Mouse (Mus musculus): Measurements from ENCODE around the gene Gm773. TPM values are rescaled to one million over a fixed set of nuclear protein-coding genes. Genes with fewer than 3 reads are reported as not detected.
"Not testable (repeated sequence)": the region's sequence is repeated elsewhere in the genome, so short reads cannot be mapped to it uniquely, and the experiment has no call there.

Gm773 gene
- not detected in 2 replicates for polyA plus RNA-seq (2016; fragmentation: Nextera tagmentation; extraction: Ambion mirVana)

DNA sequence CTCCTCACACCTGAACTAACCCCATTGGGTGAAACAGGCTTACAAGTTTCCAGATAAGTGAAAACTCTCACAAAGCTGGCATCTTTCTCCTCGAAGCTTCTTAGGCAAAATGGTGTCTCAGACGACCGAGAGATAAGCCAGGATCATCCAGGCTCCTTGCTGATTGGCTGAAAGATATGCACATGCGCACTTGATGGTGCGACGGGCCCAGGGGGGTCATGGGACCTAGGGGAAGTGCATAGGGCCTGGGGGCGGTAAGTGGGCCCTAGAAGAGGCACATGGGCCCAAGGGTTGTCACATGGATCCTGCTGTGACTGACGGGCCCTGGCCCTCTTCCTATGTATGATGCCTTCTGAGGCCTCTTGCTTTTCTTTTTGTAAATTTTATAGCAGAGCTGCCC lies at the start of gene Gm773:
Gene Gm773 (minus strand): TSS at position 111 of the 400 bp plus-strand sequence.
- Histone ChIP-seq H3K36me3 (no peaks in the 10 kb centered on the region), H3K4me1 (no peaks in the 10 kb centered on the region), H3K27ac (replicated peaks) (no peak within 1 kb of the TSS), H3K27me3 (ENCODE audit: low read depth, poor library complexity, severe bottlenecking) (no peaks in the 10 kb centered on the region), H3K4me3 (no peak within 1 kb of the TSS), H3K9me3 (replicated peaks) (peaks cover 5% of the 10 kb centered on the region; the same call in 1 of the 2 replicates)
- 83% methylated on average over 8 of the region's 8 CpGs for WGBS
- no peak for DNase-seq (ENCODE audit: low spot score)

DNA sequence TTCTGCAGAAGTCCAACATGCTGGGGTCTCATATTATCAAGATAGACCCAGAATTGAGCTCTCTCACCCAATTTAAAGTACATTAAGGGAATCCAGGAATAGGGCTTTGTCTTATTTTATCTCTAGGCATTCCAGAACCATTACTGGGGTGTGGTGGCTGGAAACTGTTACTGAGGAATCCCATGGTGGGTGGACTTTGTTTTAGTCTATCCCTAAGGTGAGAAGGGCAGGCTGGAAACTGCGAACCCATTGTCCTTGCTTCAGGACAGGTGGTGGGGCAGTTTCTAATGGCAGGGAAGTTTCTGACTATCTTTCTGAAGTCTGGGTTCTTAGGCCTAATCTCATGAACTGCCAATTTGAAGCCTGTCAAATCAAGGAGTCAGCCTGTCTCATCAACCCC lies 26.2 kb downstream of the Gm773 start:
- not testable (repeated sequence) for DNase-seq (ENCODE audit: low spot score); H3K27ac ChIP-seq (replicated peaks); H3K4me3 ChIP-seq; H3K9me3 ChIP-seq (replicated peaks); H3K4me1 ChIP-seq; H3K27me3 ChIP-seq (ENCODE audit: low read depth, poor library complexity, severe bottlenecking); H3K36me3 ChIP-seq
- no CpG with 5 or more reads among the region's 1 CpGs for WGBS

DNA sequence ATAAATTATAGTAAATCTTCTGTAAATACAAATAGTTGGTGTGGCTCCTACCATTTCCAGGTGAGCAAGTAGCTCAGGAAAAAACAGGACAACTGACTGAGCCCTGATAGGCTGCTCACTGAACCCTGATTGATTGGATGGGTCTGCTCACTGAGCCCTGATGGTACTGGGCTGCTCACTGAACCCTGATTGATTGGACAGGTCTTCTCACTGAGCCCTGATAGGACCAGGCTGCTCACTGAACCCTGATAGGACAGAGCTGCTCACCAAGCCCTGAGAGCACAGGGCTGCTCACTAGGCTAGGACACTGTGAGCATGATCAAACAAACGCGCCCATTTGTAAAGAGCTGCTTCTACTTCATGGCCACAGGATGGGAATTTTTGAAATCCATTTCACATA lies 61.3 kb downstream of the Gm773 start:
- DNase-seq (ENCODE audit: low spot score), result no peak
- 79% methylated on average over 2 of the region's 2 CpGs for WGBS

More for the DNA sequence above, 61.3 kb downstream of the Gm773 start:
- Histone ChIP-seq H3K4me1 (no peaks in the 10 kb centered on the region), H3K36me3 (no peaks in the 10 kb centered on the region), H3K27me3 (ENCODE audit: low read depth, poor library complexity, severe bottlenecking) (no peaks in the 10 kb centered on the region), H3K4me3 (no peak overlapping the region), H3K9me3 (replicated peaks) (peaks cover 2% of the 10 kb centered on the region), H3K27ac (replicated peaks) (no peak overlapping the region)

Other genes with a start within 250 kb of the Gm773 start
- 0.80 and 0.88 TPM in 2 replicates for gene 3830403N18Rik, start 76.3 kb downstream of the Gm773 start, polyA plus RNA-seq (2016; fragmentation: Nextera tagmentation; extraction: Ambion mirVana)
- gene Zfp449, start 133.5 kb upstream of the Gm773 start, polyA plus RNA-seq (2016; fragmentation: Nextera tagmentation; extraction: Ambion mirVana), result 6.5 and 7.4 TPM in 2 replicates
- 3.3 and 4.4 TPM in 2 replicates for gene Smim10l2a, start 161.7 kb upstream of the Gm773 start, polyA plus RNA-seq (2016; fragmentation: Nextera tagmentation; extraction: Ambion mirVana)
- 1.4 and 1.7 TPM in 2 replicates for gene Gm2174, start 235.1 kb upstream of the Gm773 start, polyA plus RNA-seq (2016; fragmentation: Nextera tagmentation; extraction: Ambion mirVana)
- gene Ints6l, start 242.0 kb upstream of the Gm773 start, polyA plus RNA-seq (2016; fragmentation: Nextera tagmentation; extraction: Ambion mirVana), result 23.6 and 26.3 TPM in 2 replicates